Mouse (Mus musculus) G1E-ER4 (cell line): ENCODE results near the gene Pih1h3b. TPM values are rescaled to one million over a fixed set of nuclear protein-coding genes. Genes with fewer than 3 reads are reported as not detected.

Source experiments
- GATA1 ChIP-seq: IDR thresholded peaks from one replicate; pipeline ENCODE4 v1.8.0; 2012; ENCODE audit warnings: low read length, inconsistent platforms
- polyA plus RNA-seq: library from polyadenylated mRNA; stranded (reverse); fragments of >175 nt; gene quantifications from 2 replicates; pipeline ENCODE4 v1.2.3, GENCODE M21; 2012

Gene Pih1h3b
- not detected in 2 replicates for polyA plus RNA-seq

DNA sequence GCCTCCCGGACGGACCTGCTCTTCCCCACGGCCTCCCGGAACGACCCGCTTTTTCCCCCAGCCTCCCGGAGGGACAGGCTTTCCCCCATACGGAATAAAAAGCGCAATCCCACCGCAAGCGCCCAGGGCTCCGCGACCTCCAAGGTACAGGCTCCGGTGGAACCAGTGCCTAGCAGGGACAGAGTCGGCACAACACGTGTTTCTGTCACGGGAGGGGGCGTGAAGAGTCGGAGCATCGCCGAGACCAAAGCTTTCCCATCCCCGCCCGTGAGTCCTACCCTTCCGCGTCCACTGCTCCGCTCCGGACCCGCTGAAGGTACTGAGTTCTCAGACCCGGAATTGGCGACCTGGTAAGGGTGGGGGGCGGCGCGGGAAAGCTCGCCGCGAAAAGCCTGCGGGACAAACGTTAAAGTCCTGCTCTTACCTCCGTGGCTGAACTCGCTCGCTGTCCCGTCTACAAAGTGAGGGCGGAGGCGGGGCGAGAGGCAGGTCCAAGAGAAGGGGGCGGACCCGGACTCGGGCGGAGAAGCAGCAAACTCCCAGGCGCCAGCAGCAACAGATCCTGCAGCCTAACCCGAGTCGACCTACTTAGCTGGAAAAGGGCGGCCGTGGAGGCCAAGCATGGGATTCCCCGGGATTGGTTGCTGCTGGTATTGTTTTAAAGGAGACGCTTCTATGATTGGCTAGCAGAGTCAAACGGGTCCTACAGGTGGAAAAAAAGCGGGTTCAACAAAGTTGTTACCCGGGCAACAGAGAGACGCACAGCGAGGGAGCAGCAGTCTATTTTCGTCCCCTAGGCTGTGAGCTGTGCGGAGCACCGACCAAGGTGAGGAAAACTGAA is at the start of gene Pih1h3b, which contains the start of gene Nup62cl:
Gene Pih1h3b (plus strand): TSS at position 745 of the 841 bp plus-strand sequence.
Gene Nup62cl (minus strand): TSS at position 578 of the 841 bp plus-strand sequence.
- TF ChIP-seq GATA1, result no peak

DNA sequence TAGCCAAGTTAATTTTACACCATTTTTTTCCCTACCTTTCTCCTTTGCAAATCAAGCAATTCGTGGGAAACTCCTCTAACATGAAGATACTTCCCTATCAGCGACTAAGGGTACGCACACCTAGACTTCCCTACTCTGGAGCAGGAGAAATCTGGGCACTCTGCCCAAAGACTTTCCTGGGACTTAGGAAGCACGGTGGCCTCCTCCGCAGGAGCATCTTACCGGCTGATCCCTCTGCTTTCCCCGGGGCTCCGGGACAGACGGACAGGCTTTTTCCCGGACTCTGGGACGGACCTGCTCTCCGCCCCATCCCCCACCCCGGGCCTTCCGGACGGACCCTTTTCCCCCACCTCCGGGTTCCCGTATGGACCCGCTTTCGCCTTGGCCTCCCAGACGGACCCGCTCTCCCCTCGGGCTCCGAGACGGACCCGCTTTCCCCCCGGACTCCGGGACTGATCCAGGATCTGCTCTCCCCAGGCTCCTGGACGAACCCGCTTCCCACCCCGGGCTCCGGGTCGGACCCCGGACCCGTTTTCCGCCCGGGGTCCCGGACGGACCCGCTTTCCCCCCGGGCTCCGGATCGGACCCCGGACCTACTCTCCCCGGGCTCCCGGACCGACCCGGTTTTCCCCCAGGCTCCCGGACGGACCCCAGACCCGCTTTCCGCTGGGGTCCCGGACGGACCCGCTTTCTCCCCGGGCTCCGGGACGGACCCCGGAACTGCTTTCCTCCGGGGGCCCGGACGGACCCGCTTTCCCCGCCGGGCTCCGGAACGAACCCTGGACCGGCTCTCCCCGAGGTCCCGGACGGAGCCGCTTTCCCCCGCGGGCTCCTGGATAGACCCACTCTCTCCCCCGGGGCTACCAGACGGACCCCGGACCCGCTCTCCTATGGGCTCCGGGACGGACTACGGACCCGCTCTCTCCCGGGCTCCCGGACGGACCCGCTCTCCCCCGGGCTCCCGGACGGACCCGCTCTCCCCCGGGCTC is 1.5 kb upstream of the Pih1h3b start:
- no peak for TF ChIP-seq GATA1

DNA sequence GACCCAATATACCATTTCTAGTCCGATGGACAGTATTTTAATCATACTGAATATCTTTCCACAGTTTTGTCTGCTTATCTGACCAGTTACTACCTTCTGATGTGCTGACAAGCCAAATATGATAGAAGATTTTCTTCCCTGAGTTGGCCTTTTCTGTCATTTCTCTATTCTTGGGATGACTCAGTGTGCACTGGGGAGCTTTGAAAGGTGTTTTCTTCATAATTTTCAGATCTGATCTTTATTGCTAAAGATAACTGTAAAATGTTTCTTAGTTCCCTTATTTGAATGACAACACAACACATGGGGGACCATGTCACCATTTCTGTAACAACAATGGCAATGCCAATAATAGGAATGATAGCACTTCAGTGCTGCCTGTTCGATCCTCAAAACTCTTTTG is 19.9 kb downstream of the Pih1h3b start:
- no peak for TF ChIP-seq GATA1

DNA sequence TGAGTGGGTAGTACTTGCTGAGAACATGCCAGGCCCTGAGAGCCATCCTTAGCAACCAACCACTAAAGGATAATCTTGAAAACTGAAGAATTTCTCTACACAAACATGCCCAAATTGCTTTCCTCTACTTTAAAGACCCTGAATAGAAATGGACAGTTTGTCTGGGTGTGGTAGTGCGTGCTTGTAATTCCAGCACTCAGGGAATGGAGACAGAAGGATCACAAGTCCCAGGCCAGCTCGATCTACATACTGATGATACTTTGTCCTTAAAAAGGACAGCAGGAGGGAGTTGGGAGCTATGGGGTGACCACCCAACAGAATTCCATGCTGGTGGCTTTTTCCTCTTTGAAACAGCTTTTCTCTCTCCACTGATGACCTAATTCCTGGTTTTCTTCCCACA is 31.4 kb downstream of the Pih1h3b start:
- no peak for TF ChIP-seq GATA1

Other genes starting within 250 kb of the Pih1h3b start
- gene Morc4, start 191.2 kb upstream of the Pih1h3b start, polyA plus RNA-seq, result 6.5 and 6.7 TPM in 2 replicates
- not detected in 2 replicates for gene Rbm41, start 64.3 kb upstream of the Pih1h3b start, polyA plus RNA-seq
- gene Nup62cl, start 167 bp upstream of the Pih1h3b start, polyA plus RNA-seq, result not detected in 2 replicates